Mouse (Mus musculus) ES-E14 (cell line): ENCODE results near the gene Trpv1. TPM values are rescaled to one million over a fixed set of nuclear protein-coding genes. Genes with fewer than 3 reads are reported as not detected.

Experiments
- DNase-seq: peaks from one replicate; pipeline ENCODE4 v3.0.0-alpha.2; 2013; ENCODE audit warnings: low read depth, low spot score
- H3K27ac ChIP-seq: 2 replicates; pipeline ENCODE4 v1.5.1; 2012; ENCODE audit warnings: low read depth, mild to moderate bottlenecking, low read length, moderate library complexity, mixed read lengths; ENCODE audit not compliant: poor library complexity, insufficient read depth, severe bottlenecking
- H3K36me3 ChIP-seq: 2 replicates; pipeline ENCODE4 v1.6.1; 2012; ENCODE audit warnings: mild to moderate bottlenecking, low read length, moderate library complexity, mixed read lengths; ENCODE audit not compliant: control insufficient read depth, poor library complexity, insufficient read depth, severe bottlenecking
- H3K4me1 ChIP-seq, 2 experiments: fragments of 150-350 bp in 1 of 2; sonication (generic) in 1 of 2; 2 replicates each; pipeline ENCODE4 v1.6.1; 2012; ENCODE audit warnings: low read length in 2 of 2, mild to moderate bottlenecking in 1 of 2, mixed read lengths in 1 of 2; ENCODE audit not compliant: control insufficient read depth in 2 of 2, insufficient read depth in 2 of 2, poor library complexity in 1 of 2
- H3K4me3 ChIP-seq, 2 experiments: fragments of 150-350 bp in 1 of 2; sonication (generic) in 1 of 2; 2 replicates each; pipeline ENCODE4 v1.5.1; 2012; ENCODE audit warnings: low read length in 2 of 2, low read depth in 1 of 2, mild to moderate bottlenecking in 1 of 2, mixed read lengths in 1 of 2; ENCODE audit not compliant: insufficient read depth in 1 of 2, poor library complexity in 1 of 2, severe bottlenecking in 1 of 2
- H3K9ac ChIP-seq: 2 replicates; pipeline ENCODE4 v1.6.1; 2012; ENCODE audit warnings: low read depth, mild to moderate bottlenecking, low read length, mixed read lengths; ENCODE audit not compliant: poor library complexity, insufficient read depth, severe bottlenecking
- H3K9me3 ChIP-seq: fragments of 150-350 bp; sonication (generic); 2 replicates; pipeline ENCODE4 v1.6.1; 2012; ENCODE audit warnings: low read depth, mild to moderate bottlenecking, low read length; ENCODE audit not compliant: control insufficient read depth, insufficient read depth
- CHD2 ChIP-seq: IDR thresholded peaks from 2 replicates; pipeline ENCODE4 v1.6.1; 2014; ENCODE audit warnings: mild to moderate bottlenecking, low read depth, low read length, inconsistent platforms
- HCFC1 ChIP-seq: IDR thresholded peaks from 2 replicates; pipeline ENCODE4 v1.6.1; 2012; ENCODE audit warnings: low read length, inconsistent platforms, borderline replicate concordance; ENCODE audit not compliant: insufficient read depth
- MAFK ChIP-seq: IDR thresholded peaks from 2 replicates; pipeline ENCODE4 v1.6.1; 2014; ENCODE audit warnings: mild to moderate bottlenecking, low read depth, low read length, inconsistent platforms; ENCODE audit not compliant: insufficient read depth
- ZC3H11A ChIP-seq: IDR thresholded peaks from 2 replicates; pipeline ENCODE4 v1.6.1; 2012; ENCODE audit warnings: low read depth, mild to moderate bottlenecking, inconsistent platforms, low read length, borderline replicate concordance
- ZNF384 ChIP-seq: IDR thresholded peaks from 2 replicates; pipeline ENCODE4 v1.6.1; 2012; ENCODE audit warnings: low read depth, low read length, inconsistent platforms
- in situ Hi-C, 2 experiments: fragments of 600-800 bp; cut with MboI; formaldehyde crosslinking; loops; one replicate each; pipeline ENCODE4 v1.15.1; 2025; ENCODE audit warnings: low sequenced_read_pairs in 2 of 2, inconsistent platforms in 1 of 2; ENCODE audit not compliant: unreplicated experiment in 2 of 2
- total RNA-seq: library from RNA; depleted of rRNA; stranded (reverse); fragments of 300-350 nt; gene quantifications from 2 replicates; pipeline ENCODE4 v1.2.3, GENCODE M21; 2012

The Trpv1 gene
- total RNA-seq, 1 experiment: 0.22 TPM

GRCm38 (mm10) chr11:73213956-73214355 is 20.1 kb upstream of the Trpv1 start:
- Histone ChIP-seq H3K9ac (no peak overlapping the region), H3K36me3 (no peaks in the 10 kb centered on the region), H3K4me1 (no peaks in the 10 kb centered on the region), H3K27ac (no peak overlapping the region), H3K4me3 (no peak overlapping the region), H3K9me3 (no peaks in the 10 kb centered on the region)
- TF ChIP-seq HCFC1: no peak
- in situ Hi-C loops: no loop called here
- no peak for DNase-seq

DNA sequence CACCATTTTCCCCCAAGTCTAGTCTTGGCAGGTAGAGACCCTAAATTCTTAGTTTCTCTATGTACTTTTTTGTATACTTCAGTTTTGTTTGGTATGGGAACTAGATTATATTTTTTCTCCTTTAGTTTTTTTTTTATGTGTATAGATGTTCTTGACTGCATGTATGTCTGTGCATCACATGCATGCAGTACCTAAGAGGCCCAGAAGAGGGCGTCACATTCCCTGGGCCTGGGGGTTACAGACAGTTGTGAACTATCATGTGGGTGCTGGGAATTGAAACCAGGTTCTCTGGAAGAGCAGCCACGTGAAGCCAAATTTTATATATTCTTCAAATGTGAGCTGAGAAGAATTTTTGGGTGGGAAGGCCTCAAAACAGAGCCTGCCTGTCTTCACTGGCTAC is 14.4 kb upstream of the Trpv1 start:
- no peak for TF ChIP-seq MAFK
- TF ChIP-seq ZNF384: no peak
- TF ChIP-seq HCFC1: no peak
- TF ChIP-seq ZC3H11A: no peak
- TF ChIP-seq CHD2: no peak
- Histone ChIP-seq H3K9ac (no peak overlapping the region), H3K27ac (no peak overlapping the region), H3K36me3 (no peaks in the 10 kb centered on the region), H3K4me3 (no peak overlapping the region), H3K4me1 (peaks cover 0 to 2% of the 10 kb centered on the region in 2 experiments; a peak in 1 of 4 replicates), H3K9me3 (no peaks in the 10 kb centered on the region)
- in situ Hi-C loops: no loop called here
- no peak for DNase-seq

- H3K27ac ChIP-seq: no peak overlapping the region
- H3K9ac ChIP-seq: no peak overlapping the region
- in situ Hi-C loops: no loop called here
- DNase-seq: no peak
- no peaks in the 10 kb centered on the region for H3K36me3 ChIP-seq
- no peaks in the 10 kb centered on the region for H3K9me3 ChIP-seq
- H3K4me3 ChIP-seq: no peak overlapping the region
- H3K4me1 ChIP-seq: peaks cover 0 to 2% of the 10 kb centered on the region in 2 experiments; a peak in 1 of 4 replicates
- TF ChIP-seq ZC3H11A (no peak), MAFK (no peak), ZNF384 (no peak), CHD2 (no peak), HCFC1 (no peak)
These were observed 13.4 kb upstream of the Trpv1 start for GRCm38 (mm10) chr11:73220651-73221050.

GRCm38 (mm10) chr11:73222846-73223245 is 11.2 kb upstream of the Trpv1 start:
- no peak for DNase-seq
- peaks cover 0 to 2% of the 10 kb centered on the region in 2 experiments; a peak in 1 of 4 replicates for H3K4me1 ChIP-seq
- TF ChIP-seq CHD2 (no peak), ZC3H11A (no peak), ZNF384 (no peak), HCFC1 (no peak), MAFK (no peak)
- H3K4me3 ChIP-seq: no peak overlapping the region
- in situ Hi-C loops: no loop called here
- H3K9me3 ChIP-seq: no peaks in the 10 kb centered on the region
- H3K27ac ChIP-seq: no peak overlapping the region
- H3K36me3 ChIP-seq: no peaks in the 10 kb centered on the region
- H3K9ac ChIP-seq: no peak overlapping the region

DNA sequence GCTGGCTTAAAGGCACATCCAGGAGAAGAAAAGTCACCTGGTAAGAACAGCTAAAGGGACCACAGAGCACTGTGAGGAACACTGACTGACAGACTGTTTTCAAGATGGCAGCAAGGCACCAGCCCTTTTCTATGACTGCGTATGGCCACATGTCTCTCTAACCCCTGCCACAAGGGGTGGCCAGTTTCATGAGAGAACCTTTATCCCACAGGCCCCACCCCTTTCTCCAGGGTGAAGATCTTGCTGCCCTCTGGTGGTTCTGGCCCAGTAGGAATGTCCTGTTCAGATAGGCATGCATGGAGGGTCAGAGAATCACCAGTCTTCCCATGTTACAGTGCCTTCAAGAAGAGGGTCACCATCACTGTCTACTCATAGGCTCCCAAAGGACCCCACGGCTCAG is 10.1 kb upstream of the Trpv1 start:
- in situ Hi-C loops: no loop called here
- Histone ChIP-seq H3K27ac (no peak overlapping the region), H3K4me3 (no peak overlapping the region), H3K9ac (no peak overlapping the region), H3K4me1 (peaks cover 0 to 2% of the 10 kb centered on the region in 2 experiments; a peak in 1 of 4 replicates), H3K36me3 (no peaks in the 10 kb centered on the region), H3K9me3 (no peaks in the 10 kb centered on the region)
- TF ChIP-seq HCFC1 (no peak), CHD2 (no peak), ZC3H11A (no peak), MAFK (no peak), ZNF384 (no peak)
- DNase-seq: peak; percentile 28
